Comparison of ENCODE assay signal across 15 mouse cellular contexts in genomic region chr11:45214096-45214495, GRCm38 (mm10).
DNase-seq lines count a peak whose midpoint lies in the region.
"Had no signal": no experiment of that assay in that cellular context is flagged by ENCODE, and none has a peak within 500 bp of the region (broad histone marks: within the 10 kb centered on the region; RNA-seq: fewer than 3 reads in every experiment).

No protein-coding gene starts in this region.

- peak; percentile 26 for DNase-seq in lung, postnatal 36 days
- DNase-seq in lung, postnatal 14 days: no peak
- DNase-seq in A20 (ENCODE audit: low read depth, low spot score): peak; percentile 15
- DNase-seq in B cell, adult 2 months: peak; percentile 46 to 55
- peak; percentile 19 for DNase-seq in naive thymus-derived CD4-positive, alpha-beta T cell, adult 2 months (ENCODE audit: low read depth)
- DNase-seq in gastrocnemius, postnatal 4 days (ENCODE audit: low spot score in 2 of 2): no peak
- DNase-seq in yolk sac, embryonic 10.5 days (ENCODE audit: low spot score): no peak
- DNase-seq: adrenal gland, postnatal 14 days; cerebellum, adult 9-10 months; gastrocnemius, postnatal 10 days; heart, postnatal 10 days; kidney, postnatal 25 days; layer of hippocampus, postnatal 36 days; liver, postnatal 0 days; right cerebral cortex, postnatal 14 days had no signal

Comparison
In these comparisons a context has a peak if more than half of its experiments do, and no peak if none do; other contexts are left out.
1. DNase-seq: peak in lung, postnatal 36 days (single experiment), A20 (single experiment), B cell, adult 2 months (2 of 2) and naive thymus-derived CD4-positive, alpha-beta T cell, adult 2 months (single experiment); none in lung, postnatal 14 days (single experiment), gastrocnemius, postnatal 4 days (0 of 2) and yolk sac, embryonic 10.5 days (single experiment).